Mouse (Mus musculus) central nervous system, embryonic 18 days (tissue): ENCODE results near the gene Serpinb1b. TPM values are rescaled to one million over a fixed set of nuclear protein-coding genes. Genes with fewer than 3 reads are reported as not detected.

Experiments used
- polyA plus RNA-seq: library from polyadenylated mRNA; depleted of rRNA; stranded (reverse); fragments of >200 nt; gene quantifications from 2 replicates; pipeline ENCODE4 v1.2.3, GENCODE M21; 2012; rRNA removed

The Serpinb1b gene
- 0.75 and 2.2 TPM in 2 replicates for polyA plus RNA-seq

DNA sequence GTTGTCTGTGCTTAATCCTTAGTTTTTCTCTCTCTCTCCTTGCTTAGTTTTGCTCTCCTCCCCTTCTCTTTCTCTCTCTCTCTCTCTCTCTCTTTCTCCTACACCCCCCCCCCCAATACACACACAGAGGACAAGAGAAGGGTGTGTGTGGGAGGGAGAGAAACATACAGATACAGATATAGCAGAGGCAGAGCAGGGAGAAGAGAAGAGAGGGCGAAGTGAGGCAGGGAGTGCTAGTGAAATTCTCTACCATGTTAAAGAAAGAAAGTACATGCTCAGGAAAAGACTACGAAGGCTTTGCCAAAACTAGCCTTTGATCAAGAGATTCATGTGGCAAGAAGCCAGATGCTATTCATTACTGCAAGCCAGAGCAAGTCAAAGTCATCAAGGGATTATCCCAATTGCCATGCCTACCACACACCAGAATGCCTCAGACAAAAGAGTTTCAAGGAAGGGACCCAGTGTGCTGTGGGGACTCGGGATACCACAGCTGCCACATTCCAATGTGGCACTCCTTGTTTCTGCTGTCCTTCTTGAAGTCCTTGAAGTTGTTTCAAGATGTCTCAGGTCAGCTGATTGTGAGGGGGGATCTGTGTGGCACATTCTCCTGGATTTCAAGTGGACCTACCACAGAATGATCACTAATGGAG is at the start of gene Serpinb1b:
Gene Serpinb1b (plus strand): TSS at position 520 of the 650 bp plus-strand sequence.

Other genes with a start within 250 kb of the Serpinb1b start
- 1.7 and 2.2 TPM in 2 replicates for gene Serpinb1a, start 227.4 kb upstream of the Serpinb1b start, polyA plus RNA-seq
- not detected in 2 replicates for gene Serpinb1c, start 180.4 kb upstream of the Serpinb1b start, polyA plus RNA-seq
- 2.9 and 4.4 TPM in 2 replicates for gene Serpinb6b, start 113.4 kb upstream of the Serpinb1b start, polyA plus RNA-seq
- 2.0 TPM in 2 replicates for gene Serpinb9, start 75.3 kb upstream of the Serpinb1b start, polyA plus RNA-seq
- gene Serpinb9b, start 51.2 kb upstream of the Serpinb1b start, polyA plus RNA-seq, result 0.16 and 6.9 TPM in 2 replicates
- not detected in 2 replicates for gene Serpinb9c, start 81.2 kb downstream of the Serpinb1b start, polyA plus RNA-seq
- not detected in 2 replicates for gene Serpinb9d, start 114.4 kb downstream of the Serpinb1b start, polyA plus RNA-seq
- gene Serpinb9e, start 171.0 kb downstream of the Serpinb1b start, polyA plus RNA-seq, result not detected in 2 replicates
- gene Serpinb9f, start 245.5 kb downstream of the Serpinb1b start, polyA plus RNA-seq, result not detected in 2 replicates